Mouse (Mus musculus) thymus, adult 2 months (tissue): ENCODE measurements at regions not wholly inside any gene's neighbourhood (a gene's known extent, or its start where the extent isn't known, plus 50 kb on each side); places are given as distances from the start of the nearest gene placed in this dataset.
A peak's percentile ranks its signal among the peaks of the same experiment; 100 is the strongest.

Experiments used
- CTCF ChIP-seq: fragments of 200-500 bp; IDR thresholded peaks from 2 replicates; pipeline ENCODE4 v1.5.1; 2012; ENCODE audit warnings: mild to moderate bottlenecking, control low read depth, low read length, moderate library complexity, borderline replicate concordance; ENCODE audit not compliant: control insufficient read depth, poor library complexity, insufficient read depth; ENCODE audit errors: extremely low read depth
- POLR2A ChIP-seq: fragments of 200-500 bp; IDR thresholded peaks from 2 replicates; pipeline ENCODE4 v1.6.1; 2012; ENCODE audit warnings: mild to moderate bottlenecking, low read length, control low read depth, moderate library complexity; ENCODE audit not compliant: control insufficient read depth, poor library complexity, insufficient read depth; ENCODE audit errors: extremely low read depth

- TF ChIP-seq CTCF = 0 out of 2 replicates have a peak, but pooled peaks have one; percentile 44
- TF ChIP-seq POLR2A = 0 out of 2 replicates have a peak, but pooled peaks have one; percentile 26
Observed at GRCm38 (mm10) chr4:53217608-53218290, 58.1 kb upstream of the Abca1 start.
